Mouse (Mus musculus): ENCODE measurements around the gene Rps8. TPM values are rescaled to one million over a fixed set of nuclear protein-coding genes. Genes with fewer than 3 reads are reported as not detected.
A peak's percentile ranks its signal among the peaks of the same experiment; 100 is the strongest.
"Not testable (repeated sequence)": the region's sequence is repeated elsewhere in the genome, so short reads cannot be mapped to it uniquely, and the experiment has no call there.

Rps8 gene
- polyA plus RNA-seq (2015; fragmentation: Nextera tagmentation; extraction: Ambion mirVana), result 923 and 933 TPM in 2 replicates

- peak; percentile 93 for ATAC-seq (ENCODE audit: borderline replicate concordance, extremely low read depth, low FRiP score, low TSS enrichment)
- peaks cover 53% of the 10 kb centered on the region for H3K36me3 ChIP-seq
- peak within 1 kb of the TSS; percentile 92 for H3K9ac ChIP-seq
- peak within 1 kb of the TSS; percentile 67 for H3K4me3 ChIP-seq
- H3K9me3 ChIP-seq, result no peaks in the 10 kb centered on the region
- H3K4me1 ChIP-seq, result peaks cover 19% of the 10 kb centered on the region
- H3K27me3 ChIP-seq, result no peaks in the 10 kb centered on the region
- H3K27ac ChIP-seq, result peak within 1 kb of the TSS; percentile 86
- WGBS, result 3% methylated on average over 49 of the region's 52 CpGs
- peak within 1 kb of the TSS; percentile 59 for H3K4me2 ChIP-seq
Measured at GRCm38 (mm10) chr4:117155792-117156355, at the start of gene Rps8. Gene Rps8, minus strand, starts transcription at chr4:117156243.

DNA sequence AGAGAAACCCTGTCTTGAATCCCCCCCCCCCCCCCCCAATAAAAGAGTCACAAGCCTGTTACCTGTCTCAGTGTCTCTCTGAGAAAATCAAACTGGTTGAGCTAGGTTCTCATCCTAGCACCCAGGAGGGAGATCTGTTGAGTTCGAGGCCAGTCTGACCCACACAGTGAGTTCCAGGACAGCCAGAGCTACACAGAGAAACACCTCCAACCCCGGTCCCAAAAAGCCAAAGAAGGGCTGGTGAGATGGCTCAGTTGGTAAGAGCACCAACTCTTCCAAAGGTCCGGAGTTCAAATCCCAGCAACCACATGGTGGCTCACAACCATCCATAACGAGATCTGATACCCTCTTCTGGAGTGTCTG lies 46.9 kb upstream of the Rps8 start:
- Histone ChIP-seq H3K4me2 (peak overlapping the region; percentile 52), H3K9me3 (no peaks in the 10 kb centered on the region), H3K9ac (peak overlapping the region; percentile 20; the same call in 1 of the 2 replicates), H3K36me3 (no peaks in the 10 kb centered on the region), H3K4me1 (no peaks in the 10 kb centered on the region), H3K4me3 (no peak overlapping the region), H3K27me3 (no peaks in the 10 kb centered on the region), H3K27ac (peak overlapping the region; percentile 79)
- 47% methylated on average over 4 of the region's 4 CpGs for whole genome bisulfite sequencing
- 0 out of 2 replicates have a peak, but pooled peaks have one; percentile 16 for ATAC-seq (ENCODE audit: borderline replicate concordance, extremely low read depth, low FRiP score, low TSS enrichment)

- Histone ChIP-seq H3K27me3 (no peaks in the 10 kb centered on the region), H3K4me2 (peak overlapping the region; percentile 52), H3K36me3 (no peaks in the 10 kb centered on the region), H3K4me1 (no peaks in the 10 kb centered on the region), H3K4me3 (peak overlapping the region; percentile 27), H3K9me3 (no peaks in the 10 kb centered on the region), H3K9ac (peak overlapping the region; percentile 20; the same call in 1 of the 2 replicates), H3K27ac (peak overlapping the region; percentile 79)
- 1% methylated on average over 25 of the region's 25 CpGs for WGBS
- ATAC-seq (ENCODE audit: borderline replicate concordance, extremely low read depth, low FRiP score, low TSS enrichment), result peak; percentile 89
Measured at GRCm38 (mm10) chr4:117202046-117202991, 46.3 kb upstream of the Rps8 start.

GRCm38 (mm10) chr4:117191804-117192203 lies 35.8 kb upstream of the Rps8 start:
- 92% methylated on average over 14 of the region's 14 CpGs for WGBS
- no peak overlapping the region for H3K4me3 ChIP-seq

DNA sequence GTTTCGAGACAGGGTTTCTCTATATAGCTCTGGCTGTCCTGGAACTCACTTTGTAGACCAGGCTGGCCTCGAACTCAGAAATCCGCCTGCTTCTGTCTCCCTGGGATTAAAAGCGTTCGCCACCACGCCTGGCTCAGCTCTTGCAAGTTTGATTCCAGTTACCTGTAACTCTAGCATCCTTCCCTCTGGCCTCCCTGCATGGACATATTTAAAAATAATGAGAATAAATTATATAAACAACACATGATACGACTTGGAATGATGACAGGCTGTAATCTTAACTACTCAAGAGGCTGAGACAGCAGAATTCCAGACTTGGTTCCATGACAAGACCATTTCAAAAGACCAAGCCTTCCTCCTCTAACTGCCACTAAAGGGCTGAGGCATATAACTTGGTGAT lies 34.6 kb upstream of the Rps8 start:
- H3K9me3 ChIP-seq, result no peaks in the 10 kb centered on the region
- H3K27me3 ChIP-seq, result no peaks in the 10 kb centered on the region
- peak overlapping the region; percentile 80 for H3K27ac ChIP-seq
- WGBS, result 57% methylated on average over 7 of the region's 7 CpGs
- no peak for ATAC-seq (ENCODE audit: borderline replicate concordance, extremely low read depth, low FRiP score, low TSS enrichment)
- H3K4me1 ChIP-seq, result peaks cover 11% of the 10 kb centered on the region; the same call in 1 of the 2 replicates
- H3K4me3 ChIP-seq, result no peak overlapping the region
- no peak overlapping the region for H3K9ac ChIP-seq
- no peak overlapping the region for H3K4me2 ChIP-seq
- no peaks in the 10 kb centered on the region for H3K36me3 ChIP-seq

More at GRCm38 (mm10) chr4:117191804-117192203, 35.8 kb upstream of the Rps8 start:
- no peak overlapping the region for H3K27ac ChIP-seq
- no peak for ATAC-seq (ENCODE audit: borderline replicate concordance, extremely low read depth, low FRiP score, low TSS enrichment)
- H3K27me3 ChIP-seq, result no peaks in the 10 kb centered on the region
- H3K36me3 ChIP-seq, result no peaks in the 10 kb centered on the region
- no peak overlapping the region for H3K9ac ChIP-seq
- H3K9me3 ChIP-seq, result no peaks in the 10 kb centered on the region
- peaks cover 11% of the 10 kb centered on the region; the same call in 1 of the 2 replicates for H3K4me1 ChIP-seq
- H3K4me2 ChIP-seq, result no peak overlapping the region

- Histone ChIP-seq H3K27me3 (no peaks in the 10 kb centered on the region), H3K9me3 (no peaks in the 10 kb centered on the region), H3K4me2 (peak overlapping the region; percentile 55), H3K27ac (peak overlapping the region; percentile 80), H3K4me1 (peaks cover 11% of the 10 kb centered on the region; the same call in 1 of the 2 replicates), H3K9ac (peak overlapping the region; percentile 35), H3K4me3 (peak overlapping the region; percentile 36), H3K36me3 (no peaks in the 10 kb centered on the region)
- 2% methylated on average over 9 of the region's 9 CpGs for WGBS
- ATAC-seq (ENCODE audit: borderline replicate concordance, extremely low read depth, low FRiP score, low TSS enrichment), result peak; percentile 90
Measured at GRCm38 (mm10) chr4:117189856-117190543, 34.0 kb upstream of the Rps8 start.

GRCm38 (mm10) chr4:117189382-117189855 lies 33.4 kb upstream of the Rps8 start:
- under 1% methylated on average over 16 of the region's 16 CpGs for WGBS
- peak overlapping the region; percentile 36 for H3K4me3 ChIP-seq
- peak; percentile 71; the same call in 1 of the 2 replicates for ATAC-seq (ENCODE audit: borderline replicate concordance, extremely low read depth, low FRiP score, low TSS enrichment)

GRCm38 (mm10) chr4:117188969-117189368 lies 32.9 kb upstream of the Rps8 start:
- no peak for ATAC-seq (ENCODE audit: borderline replicate concordance, extremely low read depth, low FRiP score, low TSS enrichment)

More at GRCm38 (mm10) chr4:117189382-117189855, 33.4 kb upstream of the Rps8 start:
- H3K9ac ChIP-seq, result peak overlapping the region; percentile 35
- H3K4me2 ChIP-seq, result peak overlapping the region; percentile 55
- no peaks in the 10 kb centered on the region for H3K9me3 ChIP-seq
- no peaks in the 10 kb centered on the region for H3K27me3 ChIP-seq
- H3K36me3 ChIP-seq, result no peaks in the 10 kb centered on the region
- H3K27ac ChIP-seq, result peak overlapping the region; percentile 80
- peaks cover 11% of the 10 kb centered on the region; the same call in 1 of the 2 replicates for H3K4me1 ChIP-seq

DNA sequence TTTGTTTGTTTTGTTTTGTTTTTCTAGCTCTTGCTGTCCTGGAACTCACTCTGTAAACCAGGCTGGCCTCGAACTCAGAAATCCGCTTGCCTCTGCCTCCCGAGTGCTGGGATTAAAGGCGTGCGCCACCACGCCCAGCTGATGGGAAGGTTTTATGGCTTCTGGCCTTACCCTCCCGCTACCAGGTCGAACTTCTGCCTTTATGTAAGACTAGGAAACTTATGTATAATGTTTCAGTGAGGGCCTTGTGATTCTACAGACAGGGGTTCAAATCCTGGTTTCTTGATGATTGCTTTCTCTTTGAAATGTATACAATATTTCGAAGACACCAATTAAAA lies 26.7 kb upstream of the Rps8 start:
- Histone ChIP-seq H3K36me3 (peaks cover 23% of the 10 kb centered on the region), H3K4me3 (peak overlapping the region; percentile 51), H3K4me2 (peak overlapping the region; percentile 72), H3K9ac (peak overlapping the region; percentile 54), H3K27ac (0 out of 2 replicates have a peak overlapping the region, but pooled peaks have one; percentile 21)
- not testable (repeated sequence) for H3K27me3 ChIP-seq, H3K4me1 ChIP-seq, H3K9me3 ChIP-seq
- 15% methylated on average over 9 of the region's 9 CpGs for WGBS
- peak; percentile 29; the same call in 1 of the 2 replicates for ATAC-seq (ENCODE audit: borderline replicate concordance, extremely low read depth, low FRiP score, low TSS enrichment)

More at GRCm38 (mm10) chr4:117188969-117189368, 32.9 kb upstream of the Rps8 start:
- peak overlapping the region; percentile 80 for H3K27ac ChIP-seq
- peak overlapping the region; percentile 35 for H3K9ac ChIP-seq
- H3K9me3 ChIP-seq, result no peaks in the 10 kb centered on the region
- H3K27me3 ChIP-seq, result no peaks in the 10 kb centered on the region
- 54% methylated on average over 3 of the region's 3 CpGs for WGBS
- peak overlapping the region; percentile 36 for H3K4me3 ChIP-seq
- peak overlapping the region; percentile 55 for H3K4me2 ChIP-seq
- H3K4me1 ChIP-seq, result peaks cover 11% of the 10 kb centered on the region; the same call in 1 of the 2 replicates
- no peaks in the 10 kb centered on the region for H3K36me3 ChIP-seq

DNA sequence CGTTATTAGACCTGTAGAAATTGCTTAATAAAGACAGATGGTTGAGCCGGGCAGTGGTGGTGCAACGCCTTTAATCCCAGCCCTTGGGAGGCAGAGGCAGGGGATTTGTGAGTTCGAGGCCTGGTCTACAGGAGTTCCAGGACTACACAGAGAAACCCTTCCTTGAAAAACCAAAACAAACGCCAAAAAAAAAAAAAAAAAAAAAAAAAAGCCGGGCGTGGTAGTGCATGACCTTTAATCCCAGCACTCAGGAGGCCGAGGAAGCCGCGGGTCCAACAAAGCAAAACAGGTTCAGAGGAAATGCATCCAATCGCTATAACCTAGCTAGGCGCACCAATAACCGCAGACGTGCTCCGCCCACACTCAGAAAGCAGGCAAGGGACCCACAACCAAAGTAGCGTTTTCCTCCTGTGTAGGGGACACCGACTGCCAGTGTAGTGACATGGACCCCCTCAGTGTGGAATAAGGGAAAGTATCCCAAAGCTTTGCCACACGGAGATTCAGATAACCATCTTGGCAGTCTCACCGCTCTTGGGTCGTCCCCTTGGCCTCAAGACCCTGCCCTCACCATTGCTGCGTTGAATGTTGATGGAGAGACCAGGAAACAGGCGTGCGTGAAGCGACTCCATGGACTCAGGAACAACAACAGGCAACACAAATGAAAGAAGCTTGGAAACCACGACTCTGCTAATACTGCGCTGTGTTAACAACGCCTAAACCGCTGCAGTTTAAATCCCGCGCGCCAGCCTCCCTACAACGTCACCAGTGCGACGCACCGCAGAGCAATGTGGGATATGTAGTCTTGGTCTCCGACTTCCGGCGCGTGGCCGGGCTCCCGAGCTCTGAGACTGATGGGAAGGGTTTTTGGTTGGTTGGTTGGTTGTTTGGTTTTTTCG lies 26.1 kb upstream of the Rps8 start, which contains the start of gene Kif2c:
Gene Kif2c (minus strand): TSS at position 777 of the 896 bp plus-strand sequence.
- Histone ChIP-seq H3K4me3 (peak within 1 kb of the TSS; percentile 51), H3K27me3 (no peaks in the 10 kb centered on the region), H3K4me2 (peak within 1 kb of the TSS; percentile 72), H3K36me3 (peaks cover 30% of the 10 kb centered on the region), H3K9me3 (no peaks in the 10 kb centered on the region), H3K27ac (peak within 1 kb of the TSS; percentile 49), H3K9ac (peak within 1 kb of the TSS; percentile 54), H3K4me1 (peaks cover 10% of the 10 kb centered on the region)
- ATAC-seq (ENCODE audit: borderline replicate concordance, extremely low read depth, low FRiP score, low TSS enrichment), result peak; percentile 98
- WGBS, result under 1% methylated on average over 40 of the region's 42 CpGs
